Mouse (Mus musculus): ENCODE measurements around the gene Plcl2.

- TF ChIP-seq CTCF (IDR thresholded peaks at IDR 0.05; ENCODE audit: low read depth, low read length) (no peak), POLR2A (IDR thresholded peaks at IDR 0.05; ENCODE audit: insufficient read depth, low read length) (no peak), EP300 (IDR thresholded peaks at IDR 0.05; ENCODE audit: insufficient read depth, low read depth, low read length) (no peak)
Measured at GRCm38 (mm10) chr17:50687670-50688069, 178.5 kb downstream of the Plcl2 start.
